Mouse (Mus musculus) inflammation-experienced regulatory T-cells, adult 6 months (primary cell): ENCODE measurements around the gene Micu1. TPM values are rescaled to one million over a fixed set of nuclear protein-coding genes. Genes with fewer than 3 reads are reported as not detected.
"Not testable (repeated sequence)": the region's sequence is repeated elsewhere in the genome, so short reads cannot be mapped to it uniquely, and the experiment has no call there.

ENCODE experiments used
- ATAC-seq: one replicate; pipeline ENCODE4 v1.8.0; 2017
- polyA plus RNA-seq, 3 experiments: library from polyadenylated mRNA; unstranded; fragments of 100-300 nt; shearing (Covaris generic); gene quantifications; one replicate each; pipeline ENCODE4 v1.2.1; 2017

Micu1 gene
- 10 to 100 TPM; 43.4 to 59.2 (median 56.3) TPM for polyA plus RNA-seq

DNA sequence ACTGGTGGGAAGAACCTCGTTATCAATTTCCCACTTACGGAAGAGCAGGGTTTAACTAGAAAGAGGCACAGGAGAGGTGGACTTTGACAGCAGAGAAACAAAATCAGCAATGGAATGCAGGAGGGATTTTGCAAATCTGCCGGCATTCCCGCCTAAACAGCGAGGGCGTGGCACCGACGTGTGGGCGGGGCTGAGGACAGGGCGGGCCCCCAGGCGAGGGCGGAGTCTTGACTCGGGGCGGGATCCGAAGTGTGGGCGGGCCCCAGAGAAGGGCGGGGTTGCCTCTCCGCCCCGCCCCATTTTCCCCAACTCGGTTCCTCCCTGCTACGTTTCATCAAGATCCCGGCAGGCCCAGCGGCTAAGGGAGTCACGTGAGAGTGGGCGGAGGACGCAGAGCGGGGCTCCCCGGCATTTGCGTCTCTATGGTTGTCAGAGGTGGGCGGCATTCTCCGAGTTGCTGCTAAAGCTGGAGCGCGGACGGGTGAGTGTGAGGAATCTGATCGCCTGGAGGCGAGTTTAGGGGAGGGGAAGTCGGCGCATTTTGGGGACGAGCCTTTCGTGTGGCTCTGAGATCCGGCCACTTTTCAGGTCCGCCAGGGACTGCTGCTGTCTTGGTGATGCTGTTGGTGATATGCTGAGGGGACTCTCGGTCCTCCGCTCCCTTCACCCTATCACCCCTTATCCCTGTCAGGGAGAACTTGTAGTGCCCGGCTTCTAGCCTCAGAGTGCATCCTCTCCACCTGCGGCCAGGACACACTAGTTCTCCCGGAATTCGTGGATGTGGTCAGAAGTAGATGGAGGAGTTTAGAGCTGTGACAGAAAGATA lies at the start of gene Micu1:
Micu1 (plus strand) TSS at position 271 of the 826 bp plus-strand sequence.
- peak; percentile 95 for ATAC-seq

DNA sequence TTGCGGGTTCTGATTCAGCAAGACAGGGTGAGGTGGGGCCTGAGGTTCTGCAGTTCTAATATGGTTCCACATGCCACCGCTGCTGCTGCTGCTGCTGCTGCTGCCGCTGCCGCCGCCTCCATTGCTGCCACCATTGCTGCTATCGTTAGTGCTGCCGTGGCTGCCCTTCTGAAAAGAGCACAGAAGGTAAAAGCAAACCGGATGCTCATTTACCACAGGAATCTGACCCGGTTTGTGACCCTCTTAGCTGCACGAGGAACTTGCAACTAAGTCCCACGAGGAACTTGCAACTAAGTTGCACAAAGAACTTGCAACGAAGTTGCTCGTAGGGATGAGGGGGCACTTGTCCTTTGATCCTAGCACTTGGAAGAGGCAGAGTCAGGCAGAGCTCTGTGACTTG lies 45.5 kb upstream of the Micu1 start:
- ATAC-seq: no peak

DNA sequence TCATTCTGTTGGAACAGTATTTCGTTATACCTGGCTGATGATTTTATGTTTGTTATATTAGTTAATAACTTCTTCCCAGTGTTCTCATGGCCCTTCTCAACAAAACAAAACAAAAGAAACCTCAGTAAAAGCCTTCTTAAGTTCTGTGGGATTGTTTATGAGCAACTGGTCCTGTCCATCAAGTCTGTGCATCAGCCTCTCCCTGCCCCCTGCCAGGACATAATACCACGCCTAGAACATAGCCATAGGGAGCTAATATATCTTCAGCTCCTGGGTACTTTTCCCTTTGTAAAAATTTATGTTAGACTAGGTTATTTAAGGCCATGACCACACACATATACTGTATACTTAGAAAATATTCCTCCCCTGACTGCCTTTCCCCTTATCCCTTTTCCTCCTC lies 37.5 kb upstream of the Micu1 start:
- no peak for ATAC-seq

DNA sequence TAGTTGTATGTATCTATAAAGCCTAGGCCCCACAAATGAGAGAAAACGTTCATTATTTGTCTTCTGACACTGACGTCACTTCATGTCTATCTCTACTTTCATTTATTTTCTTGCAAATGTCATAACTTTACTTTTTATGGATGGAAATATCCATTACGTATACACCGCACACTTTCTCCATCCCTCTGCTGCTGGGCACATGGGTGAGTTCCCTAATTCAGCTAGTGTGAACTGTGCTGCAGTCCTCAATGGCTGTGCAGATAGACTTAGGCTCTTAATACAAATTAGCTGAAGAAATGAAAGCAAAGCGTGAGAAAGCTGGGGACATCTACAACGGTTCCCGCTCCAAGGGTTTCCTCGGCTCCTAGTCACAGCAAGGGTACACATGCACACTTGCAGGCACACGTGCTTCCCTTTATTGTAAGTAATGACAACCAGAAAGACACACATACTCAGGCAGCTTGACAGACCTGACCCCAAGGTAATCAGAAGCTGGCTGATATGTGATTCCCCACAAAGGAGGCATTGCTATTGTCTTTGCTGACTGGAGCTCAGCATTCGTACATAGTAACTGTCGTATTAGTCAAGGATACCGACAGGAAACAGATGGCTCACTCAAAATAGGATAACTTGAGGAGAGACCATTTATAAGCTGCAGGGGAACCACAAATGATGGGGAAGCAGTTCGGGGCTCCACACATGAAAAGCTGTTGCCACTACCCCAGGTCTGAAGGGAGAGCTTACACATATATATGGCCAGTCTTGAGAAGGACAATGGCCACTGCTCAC lies 36.6 kb upstream of the Micu1 start:
- no peak for ATAC-seq

DNA sequence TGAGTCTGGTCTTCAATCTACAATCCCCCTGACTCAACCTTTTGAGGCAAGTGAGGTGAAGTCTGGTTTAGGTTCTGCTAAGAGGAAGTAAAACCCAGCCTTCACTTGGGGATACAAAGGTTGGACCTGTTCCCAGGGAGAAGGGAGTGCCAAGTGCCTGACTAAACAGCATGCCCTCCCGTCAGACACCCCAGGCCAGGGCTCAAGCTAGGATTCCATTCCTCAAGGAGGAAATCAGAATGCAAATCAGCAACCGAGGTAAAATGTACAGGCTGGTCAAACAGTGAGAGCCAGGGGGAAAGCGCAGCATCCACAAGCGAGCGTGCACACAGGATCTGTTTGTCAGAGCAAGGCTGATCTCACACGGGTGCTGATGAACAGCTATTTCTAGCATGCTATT lies 34.9 kb upstream of the Micu1 start:
- ATAC-seq: no peak

DNA sequence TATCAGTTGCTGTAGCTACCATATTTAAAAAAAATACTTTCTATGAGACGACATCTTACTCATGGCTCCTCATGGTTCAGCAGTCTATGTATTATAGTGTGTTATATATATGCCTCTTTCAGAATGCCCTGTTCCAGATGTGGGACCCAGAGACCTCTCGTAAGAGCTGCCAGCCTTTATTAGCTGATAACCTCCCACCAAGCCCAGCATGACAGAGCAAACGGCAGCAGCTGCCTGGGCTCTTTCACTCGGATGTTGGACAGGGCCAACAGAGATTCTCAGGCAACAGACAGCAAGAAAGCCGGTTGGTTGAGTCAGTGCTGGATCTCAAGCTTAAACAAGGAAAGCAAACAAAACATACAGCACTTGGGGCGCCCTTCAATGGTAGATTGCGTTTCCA lies 33.8 kb upstream of the Micu1 start:
- ATAC-seq: no peak

DNA sequence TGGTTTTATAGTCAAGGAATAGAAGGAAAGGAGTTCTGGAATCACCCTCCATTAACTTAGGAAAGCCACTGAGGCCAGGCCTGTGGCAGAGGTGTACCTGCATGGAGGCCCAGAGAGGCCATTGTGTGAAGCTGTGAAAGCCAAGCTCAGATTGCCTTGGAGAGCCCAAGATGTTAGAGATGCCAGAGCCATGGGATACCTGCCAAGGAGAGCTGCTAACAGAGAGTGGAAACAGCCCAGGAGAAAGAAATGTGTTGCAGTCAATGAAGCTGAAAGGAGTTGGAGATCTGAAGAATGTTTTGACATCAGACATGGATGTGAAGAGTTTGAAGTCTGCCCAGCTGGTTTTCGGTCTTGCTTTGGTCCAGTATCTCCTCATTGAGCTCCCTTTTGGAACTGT lies 24.4 kb upstream of the Micu1 start:
- ATAC-seq: no peak

DNA sequence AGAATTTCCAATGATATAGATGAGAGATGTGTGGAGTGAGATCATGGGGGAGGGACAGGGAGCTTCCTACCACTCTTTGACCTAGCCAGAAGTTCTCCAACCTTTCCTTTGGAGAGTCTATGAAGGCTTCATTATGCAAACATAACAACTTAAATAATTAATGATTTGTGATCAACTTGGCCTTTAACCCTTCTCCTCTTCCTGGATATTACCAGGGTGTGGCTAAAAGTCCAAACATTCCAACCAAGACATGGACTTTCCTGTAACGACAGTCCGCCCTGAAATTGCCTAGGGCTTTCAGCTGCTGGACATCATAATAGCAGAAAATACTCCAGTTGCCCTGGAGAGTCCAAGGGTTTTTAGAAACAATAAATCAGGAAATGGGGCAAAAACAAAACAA lies 23.1 kb upstream of the Micu1 start:
- ATAC-seq: no peak

DNA sequence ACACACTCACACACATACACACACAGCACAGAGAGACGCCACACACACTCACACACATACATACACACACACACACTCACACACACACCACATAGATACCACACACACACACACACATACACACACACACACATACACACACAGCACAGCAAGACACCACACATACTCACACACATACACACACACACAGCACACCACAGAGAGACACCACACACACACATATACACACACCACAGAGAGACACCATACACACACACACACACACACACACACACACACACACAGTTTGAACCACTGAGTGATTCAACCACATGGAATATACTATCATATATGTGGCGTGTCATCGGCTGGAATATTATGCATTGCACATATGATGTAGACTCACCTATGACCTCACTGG lies 16.7 kb upstream of the Micu1 start:
- ATAC-seq: not testable (repeated sequence)

DNA sequence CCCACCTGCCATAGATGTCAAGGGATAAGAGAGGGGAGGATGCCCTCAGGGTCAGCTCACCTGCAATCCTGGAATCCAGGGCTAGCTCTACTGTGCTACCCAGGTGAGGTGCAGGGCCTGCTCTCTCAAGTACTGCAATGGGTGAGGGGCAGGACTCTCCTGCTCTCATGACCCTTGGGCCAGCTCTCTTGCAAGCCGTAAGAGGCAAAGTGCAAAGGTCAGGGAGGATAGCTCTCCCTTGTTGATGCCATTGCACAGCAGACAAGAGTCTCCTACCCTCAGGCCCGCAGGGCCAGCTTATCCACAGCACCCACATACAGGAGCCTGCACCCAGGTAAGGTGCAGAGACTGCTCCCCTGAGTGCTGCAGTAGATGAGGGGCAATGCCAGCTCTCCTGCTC lies 15.2 kb upstream of the Micu1 start:
- no peak for ATAC-seq

DNA sequence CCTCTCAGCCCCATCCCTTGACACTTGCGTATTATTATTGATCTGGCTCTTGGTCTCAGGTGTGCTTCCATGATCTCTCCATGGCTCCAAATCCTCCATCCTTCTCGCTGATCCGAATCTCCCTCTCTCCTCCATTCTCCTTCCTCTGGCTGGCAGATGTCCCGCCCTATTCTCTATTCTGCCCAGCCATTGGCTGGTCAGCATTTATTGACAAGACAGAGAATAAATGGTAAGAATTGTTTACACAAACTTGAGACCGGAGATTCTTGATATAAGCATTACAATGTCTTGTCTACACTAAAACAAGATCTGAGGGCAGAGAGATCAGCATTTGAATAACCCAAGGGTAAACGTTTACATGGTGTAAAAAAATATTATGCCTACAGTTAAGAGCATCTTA lies 12.4 kb upstream of the Micu1 start:
- ATAC-seq: no peak

DNA sequence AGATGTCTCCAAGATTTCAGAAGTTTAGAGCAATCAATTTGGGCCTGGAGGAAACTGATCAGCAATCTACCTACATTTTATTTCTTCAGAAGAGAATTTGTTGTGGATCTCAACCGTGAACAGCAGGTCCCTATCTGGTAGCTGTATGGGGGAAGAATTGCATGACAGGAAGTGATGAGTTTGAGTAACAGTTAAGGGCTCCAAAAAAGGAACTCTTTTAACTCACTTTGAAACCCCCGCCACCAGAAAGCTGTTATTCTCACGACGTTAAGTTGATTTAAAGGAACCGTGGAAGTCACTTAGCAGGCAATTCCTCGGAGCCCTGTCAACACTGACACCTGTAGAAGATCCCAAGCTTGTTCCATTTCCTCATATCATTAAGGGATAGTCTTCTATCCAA lies 9.8 kb upstream of the Micu1 start:
- ATAC-seq: no peak

DNA sequence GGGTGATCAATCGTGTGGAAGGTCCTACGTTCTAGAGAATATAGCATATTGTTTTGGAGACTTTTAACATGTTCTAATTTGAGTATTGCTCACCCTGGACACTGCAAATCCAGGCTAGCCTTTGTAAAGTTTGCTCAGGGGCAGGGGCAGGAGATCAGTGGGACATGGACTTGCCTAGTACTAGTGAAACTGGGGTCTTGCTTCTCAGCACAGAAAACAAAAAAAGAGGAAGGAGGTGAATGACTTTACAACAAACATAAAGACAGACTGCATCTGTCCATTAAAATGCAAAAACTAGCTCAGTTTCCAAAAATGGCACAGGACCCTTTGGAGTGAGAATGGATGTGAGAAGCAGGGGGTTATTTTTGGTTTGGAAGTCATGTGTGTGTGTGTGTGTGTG lies 8.2 kb upstream of the Micu1 start:
- no peak for ATAC-seq

DNA sequence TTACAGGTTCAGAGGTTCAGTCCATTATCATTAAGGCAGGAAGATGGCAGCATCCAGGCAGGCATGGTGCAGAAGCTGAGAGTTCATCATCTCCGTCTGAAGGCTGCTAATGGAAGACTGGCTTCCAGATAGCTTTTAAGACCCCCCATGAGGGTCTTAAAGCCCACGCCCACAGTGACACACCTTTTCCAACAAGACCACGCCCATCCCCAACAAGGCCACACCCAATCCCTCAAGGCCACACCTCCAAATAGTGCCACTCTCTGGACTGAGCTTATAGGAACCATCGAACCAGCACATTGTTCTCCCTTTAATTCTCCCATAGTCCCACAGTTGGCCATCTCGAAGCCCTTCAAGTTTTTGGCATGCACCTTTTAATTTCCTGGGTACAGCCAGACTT lies 2.8 kb upstream of the Micu1 start:
- no peak for ATAC-seq

DNA sequence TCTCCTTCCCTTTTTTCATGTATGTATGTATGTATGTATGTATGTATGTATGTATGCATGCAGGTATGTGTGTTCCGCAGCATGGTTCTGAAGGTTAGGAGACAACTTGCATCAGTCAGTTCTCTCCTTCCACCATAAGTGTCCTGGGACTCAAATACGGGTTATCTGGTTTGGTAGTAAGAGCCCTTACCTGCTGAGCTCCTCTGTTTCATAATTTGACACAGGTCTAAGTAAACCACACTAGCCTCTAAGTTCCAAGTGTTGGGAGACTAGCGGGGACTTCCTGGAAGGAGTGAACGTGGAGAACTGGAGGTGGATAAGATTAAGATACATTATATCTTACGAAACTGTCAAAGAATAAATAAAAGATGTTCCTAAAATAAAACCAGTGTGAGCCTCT lies 472 bp upstream of the Micu1 start:
- no peak for ATAC-seq

DNA sequence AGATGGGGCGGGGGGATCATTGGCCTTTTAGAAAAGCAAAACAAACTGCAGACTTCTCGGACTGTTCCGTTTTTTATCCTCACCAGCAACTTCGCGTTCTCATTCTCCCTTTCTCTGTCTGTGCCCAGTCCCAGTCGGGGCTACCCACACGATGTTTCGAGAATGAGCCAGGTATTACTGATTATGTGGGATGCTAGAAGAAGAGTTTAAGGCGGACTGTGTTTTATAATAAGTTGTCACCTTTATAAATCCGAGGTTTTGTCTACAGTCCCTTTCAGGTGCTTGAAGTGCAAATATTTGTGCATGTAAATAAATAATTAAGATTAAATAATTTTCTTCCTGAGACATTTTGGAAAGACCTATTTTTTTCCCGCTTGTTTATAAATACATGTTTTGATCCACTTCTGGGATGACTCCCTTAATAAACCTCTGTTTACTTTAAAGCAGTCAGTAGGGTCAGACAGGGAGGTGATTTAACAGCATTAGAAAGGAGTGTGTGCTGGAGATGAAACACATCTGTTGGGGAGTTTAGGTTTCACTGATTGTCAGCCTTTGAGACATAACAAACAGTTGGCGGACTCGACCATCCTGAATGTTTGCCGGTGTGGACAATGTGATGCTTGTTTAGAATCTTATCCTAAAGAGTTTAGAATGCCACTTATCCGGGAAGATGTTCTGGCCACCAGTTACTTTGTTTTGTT lies 933 bp downstream of the Micu1 start:
- ATAC-seq: no peak

DNA sequence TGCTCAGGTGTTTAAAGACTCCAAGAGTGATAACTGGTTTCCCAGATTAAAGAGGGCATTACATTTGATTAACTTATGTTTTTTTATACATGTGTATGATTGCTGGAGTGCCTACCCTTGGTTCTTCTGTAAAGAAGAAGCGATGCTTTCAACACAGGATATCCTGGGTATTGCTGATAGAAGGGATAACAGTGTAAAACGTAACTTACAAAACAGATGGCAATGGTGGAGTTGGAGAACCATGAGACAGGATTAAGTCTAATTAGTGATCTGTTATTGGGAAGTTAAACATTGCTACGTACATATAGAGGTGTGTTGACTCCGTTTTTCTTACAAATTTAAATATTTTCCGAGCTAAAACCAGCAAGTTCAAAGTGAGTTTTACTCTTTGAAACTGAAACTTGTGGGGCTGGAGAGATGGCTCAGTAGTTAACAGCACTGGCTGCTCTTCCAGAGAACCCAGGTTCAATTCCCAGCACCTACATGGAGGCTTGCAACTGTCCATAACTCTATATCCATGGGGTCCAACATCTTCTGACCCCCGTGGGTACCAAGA lies 4.8 kb downstream of the Micu1 start:
- ATAC-seq: no peak

DNA sequence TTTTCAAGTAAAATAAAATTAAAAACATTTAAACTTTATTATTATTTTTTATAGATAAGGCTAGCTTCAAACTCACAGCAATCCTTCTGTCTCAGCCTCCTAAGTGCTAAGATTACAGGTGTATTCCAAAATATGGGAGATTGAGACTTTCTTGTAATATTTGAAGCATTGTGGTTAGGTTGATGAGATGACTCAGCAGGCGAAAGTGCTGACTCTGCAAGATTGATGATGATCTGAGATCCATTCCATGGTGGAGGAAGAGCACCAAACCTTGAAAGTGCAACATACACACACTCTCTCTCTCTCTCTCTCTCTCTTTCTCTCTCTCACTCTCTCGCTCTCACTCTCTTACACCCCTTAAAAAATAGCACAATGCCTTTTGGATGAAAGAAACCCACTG lies 5.3 kb downstream of the Micu1 start:
- no peak for ATAC-seq

DNA sequence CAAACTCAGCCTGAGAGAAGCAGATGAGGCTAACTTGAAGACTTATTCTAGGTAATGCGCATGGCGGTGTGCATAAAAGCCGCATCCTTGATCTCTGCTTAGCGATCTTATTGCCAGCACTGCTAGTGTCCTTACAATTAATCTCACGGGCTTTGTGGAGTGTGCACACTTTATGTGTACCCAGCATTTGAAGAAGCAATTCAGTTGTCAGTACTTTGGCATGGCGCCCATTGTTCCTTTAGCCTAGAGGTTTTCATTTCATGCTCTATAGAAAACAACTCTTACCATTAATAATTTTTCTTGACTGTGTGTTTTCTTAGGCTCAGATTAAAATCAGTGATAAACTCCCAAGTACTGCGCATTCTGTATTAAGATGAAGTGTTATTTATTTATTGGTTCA lies 7.0 kb downstream of the Micu1 start:
- ATAC-seq: no peak

DNA sequence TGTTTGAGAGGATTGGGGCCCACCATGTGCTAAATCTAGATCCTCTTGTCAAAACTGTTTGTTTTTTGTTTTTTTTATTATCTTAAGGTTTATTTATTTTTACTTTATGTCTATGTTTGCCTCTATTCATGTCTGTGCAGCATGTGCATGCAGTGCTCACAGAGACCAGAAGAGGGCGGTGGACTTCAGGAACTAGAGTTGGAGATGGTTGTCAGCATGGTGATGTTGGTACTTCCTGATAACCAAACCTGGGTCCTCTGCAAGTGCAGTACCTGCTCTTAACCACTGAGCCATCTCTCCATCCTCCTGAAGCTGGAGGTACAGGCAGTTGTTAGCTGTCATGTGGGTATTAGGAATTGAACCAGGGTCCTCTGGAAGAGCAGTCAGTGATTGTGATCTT lies 8.0 kb downstream of the Micu1 start:
- ATAC-seq: no peak

DNA sequence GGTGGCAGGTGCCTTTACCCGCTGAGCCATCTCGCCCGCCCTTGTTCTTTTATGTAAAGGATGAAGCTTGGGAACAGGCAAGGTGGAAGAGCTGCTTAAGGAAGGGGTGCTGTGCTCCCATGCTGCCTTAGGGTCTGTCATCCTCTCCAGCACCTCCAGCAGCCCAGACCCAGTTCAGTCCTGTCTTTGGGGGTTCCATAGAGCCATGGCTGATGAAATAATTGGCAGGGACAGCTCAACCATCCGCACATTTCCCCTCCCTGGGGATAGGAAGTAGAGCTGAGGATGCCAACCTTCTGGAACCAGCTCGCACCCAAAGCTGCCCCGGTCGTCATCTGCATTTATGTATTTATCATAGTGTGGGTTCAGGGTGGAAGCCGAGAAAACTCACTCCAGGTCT lies 9.8 kb downstream of the Micu1 start:
- no peak for ATAC-seq

DNA sequence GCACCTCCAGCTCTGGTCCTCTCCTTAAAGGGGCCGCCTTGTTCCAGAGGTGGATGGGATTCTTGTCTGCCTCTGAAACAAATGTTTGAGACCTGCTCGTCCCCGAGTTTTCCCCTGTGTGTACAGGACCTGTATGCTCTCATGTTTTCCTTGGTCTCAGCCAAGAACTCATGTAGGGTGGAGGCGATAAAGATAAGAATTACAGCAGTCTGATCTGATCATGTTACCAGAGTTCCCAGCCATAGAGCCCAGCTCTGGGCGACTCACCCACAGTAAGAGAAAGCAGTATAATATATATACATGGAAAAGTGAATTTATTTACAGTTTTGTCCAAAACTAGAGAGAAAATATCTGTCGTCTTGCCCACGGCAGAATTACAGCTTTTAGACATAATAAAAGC lies 17.7 kb downstream of the Micu1 start:
- no peak for ATAC-seq

DNA sequence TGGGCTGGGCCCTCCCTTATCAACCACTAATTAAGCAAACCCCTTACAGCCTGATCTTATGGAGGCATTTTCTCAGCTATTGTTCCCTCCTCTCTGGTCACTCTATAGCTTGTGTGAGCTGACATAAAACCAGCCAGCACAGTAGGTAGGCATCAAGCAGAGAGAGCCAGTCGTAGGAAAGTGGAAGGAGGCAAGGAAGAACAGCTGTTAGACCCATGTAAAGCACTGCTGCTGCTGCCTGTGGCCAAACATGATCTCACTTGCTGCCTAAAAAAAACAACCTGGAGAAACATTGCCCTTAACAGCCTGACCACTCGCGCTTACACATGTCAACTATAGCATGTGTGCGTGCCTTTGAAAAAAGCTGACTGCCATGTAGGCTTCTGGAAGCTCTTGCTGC lies 19.3 kb downstream of the Micu1 start:
- no peak for ATAC-seq
